Comparison of ENCODE assay signal across 8 mouse cellular contexts in genomic region chr9:109096251-109096661, GRCm38 (mm10). TPM values are rescaled to one million over a fixed set of nuclear protein-coding genes. Genes with fewer than 3 reads are reported as not detected.
DNase-seq lines count a peak whose midpoint lies in the region; ATAC-seq lines count a peak whose summit lies in the region.

No protein-coding gene starts in this region.

- DNase-seq in embryo, embryonic 10 days (ENCODE audit: low spot score), result peak; percentile 35
- DNase-seq in embryo, embryonic 9.5 days (ENCODE audit: extremely low spot score), result no peak
- peak; percentile 23 for DNase-seq in right cerebral cortex, postnatal 25 days
- DNase-seq in right cerebral cortex, postnatal 36 days (ENCODE audit: low spot score in 2 of 2), result no peak
- DNase-seq in midbrain, embryonic 10.5 days (ENCODE audit: low spot score), result no peak
- DNase-seq in urinary bladder, adult 2 months (ENCODE audit: low spot score), result no peak

- peak overlapping the region; percentile 98 for H3K27ac ChIP-seq in hindbrain, embryonic 12.5 days
- peak overlapping the region; percentile 100 for H3K27ac ChIP-seq in midbrain, embryonic 10.5 days (replicated peaks)

- no peaks in the 10 kb centered on the region for H3K9me3 ChIP-seq in hindbrain, embryonic 12.5 days (replicated peaks)
- H3K9me3 ChIP-seq in midbrain, embryonic 10.5 days (replicated peaks), result no peaks in the 10 kb centered on the region

- WGBS in hindbrain, embryonic 12.5 days, result 10% methylated on average over 9 of the region's 9 CpGs
- 19% methylated on average over 9 of the region's 9 CpGs for WGBS in midbrain, embryonic 10.5 days

- H3K9ac ChIP-seq in hindbrain, embryonic 12.5 days, result peak overlapping the region; percentile 83

- no peaks in the 10 kb centered on the region for H3K27me3 ChIP-seq in hindbrain, embryonic 12.5 days
- peaks cover 8% of the 10 kb centered on the region for H3K27me3 ChIP-seq in midbrain, embryonic 10.5 days (ENCODE audit: low read depth, poor library complexity, severe bottlenecking)

- H3K4me2 ChIP-seq in hindbrain, embryonic 12.5 days (replicated peaks), result peak overlapping the region; percentile 94

- H3K36me3 ChIP-seq in hindbrain, embryonic 12.5 days, result peaks cover 36% of the 10 kb centered on the region
- peaks cover 45% of the 10 kb centered on the region for H3K36me3 ChIP-seq in midbrain, embryonic 10.5 days

- peak overlapping the region; percentile 46 for H3K4me3 ChIP-seq in hindbrain, embryonic 12.5 days
- peak overlapping the region; percentile 85 for H3K4me3 ChIP-seq in midbrain, embryonic 10.5 days

- peaks cover 58% of the 10 kb centered on the region for H3K4me1 ChIP-seq in hindbrain, embryonic 12.5 days
- H3K4me1 ChIP-seq in midbrain, embryonic 10.5 days, result peaks cover 81% of the 10 kb centered on the region

- no peak for ATAC-seq in hindbrain, embryonic 12.5 days (ENCODE audit: low FRiP score)
- ATAC-seq in activated CD4-positive, CD25-positive, alpha-beta regulatory T cell, adult 4 months, result no peak

RNA-seq across cellular contexts. Expression of gene Plxnb1, which starts 1.1 kb away (rescaled TPM):
- 38.4 and 41.2 TPM in 2 replicates for polyA plus RNA-seq in hindbrain, embryonic 12.5 days (2016; fragmentation: Nextera tagmentation; extraction: Ambion mirVana)
- polyA plus RNA-seq in midbrain, embryonic 10.5 days (2016; fragmentation: Nextera tagmentation; extraction: Ambion mirVana), result 24.9 and 36.8 TPM in 2 replicates
- polyA plus RNA-seq in activated CD4-positive, CD25-positive, alpha-beta regulatory T cell, adult 4 months (2017; shearing (Covaris generic)), result under 1 TPM; 0.16 to 0.80 TPM
- 19.9 and 26.2 TPM in 2 replicates for polyA plus RNA-seq in urinary bladder, adult 2 months (2012; rRNA removed)

RNA-seq across cellular contexts. Expression of gene Tma7, which starts 13.9 kb away (rescaled TPM):
- 746 and 747 TPM in 2 replicates for polyA plus RNA-seq in hindbrain, embryonic 12.5 days (2016; fragmentation: Nextera tagmentation; extraction: Ambion mirVana)
- polyA plus RNA-seq in midbrain, embryonic 10.5 days (2016; fragmentation: Nextera tagmentation; extraction: Ambion mirVana), result 733 and 761 TPM in 2 replicates
- polyA plus RNA-seq in activated CD4-positive, CD25-positive, alpha-beta regulatory T cell, adult 4 months (2017; shearing (Covaris generic)), result 100 to 1,000 TPM; 726 to 879 TPM
- polyA plus RNA-seq in urinary bladder, adult 2 months (2012; rRNA removed), result 118 and 126 TPM in 2 replicates

RNA-seq across cellular contexts. Expression of gene Ccdc51, which starts 14.0 kb away (rescaled TPM):
- 11.9 and 12.1 TPM in 2 replicates for polyA plus RNA-seq in hindbrain, embryonic 12.5 days (2016; fragmentation: Nextera tagmentation; extraction: Ambion mirVana)
- 14.5 and 14.9 TPM in 2 replicates for polyA plus RNA-seq in midbrain, embryonic 10.5 days (2016; fragmentation: Nextera tagmentation; extraction: Ambion mirVana)
- 10 to 100 TPM; 10.9 to 12.4 TPM for polyA plus RNA-seq in activated CD4-positive, CD25-positive, alpha-beta regulatory T cell, adult 4 months (2017; shearing (Covaris generic))
- polyA plus RNA-seq in urinary bladder, adult 2 months (2012; rRNA removed), result 10.9 and 14.0 TPM in 2 replicates

RNA-seq across cellular contexts. Expression of gene Atrip, which starts 22.3 kb away (rescaled TPM):
- 29.3 and 31.8 TPM in 2 replicates for polyA plus RNA-seq in hindbrain, embryonic 12.5 days (2016; fragmentation: Nextera tagmentation; extraction: Ambion mirVana)
- 32.1 and 33.4 TPM in 2 replicates for polyA plus RNA-seq in midbrain, embryonic 10.5 days (2016; fragmentation: Nextera tagmentation; extraction: Ambion mirVana)
- 10 to 100 TPM; 15.3 to 16.3 TPM for polyA plus RNA-seq in activated CD4-positive, CD25-positive, alpha-beta regulatory T cell, adult 4 months (2017; shearing (Covaris generic))
- polyA plus RNA-seq in urinary bladder, adult 2 months (2012; rRNA removed), result 17.1 and 17.6 TPM in 2 replicates

RNA-seq across cellular contexts. Expression of gene Trex1, which starts 36.7 kb away (rescaled TPM):
- 8.0 and 9.9 TPM in 2 replicates for polyA plus RNA-seq in hindbrain, embryonic 12.5 days (2016; fragmentation: Nextera tagmentation; extraction: Ambion mirVana)
- 7.5 and 10.1 TPM in 2 replicates for polyA plus RNA-seq in midbrain, embryonic 10.5 days (2016; fragmentation: Nextera tagmentation; extraction: Ambion mirVana)
- 10 to 100 TPM; 36.6 to 42.8 TPM for polyA plus RNA-seq in activated CD4-positive, CD25-positive, alpha-beta regulatory T cell, adult 4 months (2017; shearing (Covaris generic))
- polyA plus RNA-seq in urinary bladder, adult 2 months (2012; rRNA removed), result 37.3 and 41.4 TPM in 2 replicates

Comparison
In these comparisons a context has a peak if more than half of its experiments do, and no peak if none do; other contexts are left out.
1. DNase-seq: peak in embryo, embryonic 10 days (single experiment) and right cerebral cortex, postnatal 25 days (single experiment); none in embryo, embryonic 9.5 days (single experiment), right cerebral cortex, postnatal 36 days (0 of 2), midbrain, embryonic 10.5 days (single experiment) and urinary bladder, adult 2 months (single experiment).
2. RNA of gene Plxnb1, which starts 1.1 kb away (polyA plus RNA-seq): 38.4 to 41.2 TPM in hindbrain, embryonic 12.5 days, 24.9 to 36.8 TPM in midbrain, embryonic 10.5 days and 19.9 to 26.2 TPM in urinary bladder, adult 2 months; 0.16 to 0.80 TPM in activated CD4-positive, CD25-positive, alpha-beta regulatory T cell, adult 4 months; every median in the first group is over 10 times any median in the second.